Mouse (Mus musculus) liver, postnatal 0 days (tissue): ENCODE results near the gene Efemp2.

Experiments used
- CTCF ChIP-seq: sonication (generic); IDR thresholded peaks from 2 replicates; pipeline ENCODE4 v1.5.1; 2016; ENCODE audit warnings: antibody characterized with exemption, low read depth
- EP300 ChIP-seq: IDR thresholded peaks from 2 replicates; pipeline ENCODE4 v1.6.1; 2016; ENCODE audit warnings: antibody characterized with exemption, low read depth, mild to moderate bottlenecking

DNA sequence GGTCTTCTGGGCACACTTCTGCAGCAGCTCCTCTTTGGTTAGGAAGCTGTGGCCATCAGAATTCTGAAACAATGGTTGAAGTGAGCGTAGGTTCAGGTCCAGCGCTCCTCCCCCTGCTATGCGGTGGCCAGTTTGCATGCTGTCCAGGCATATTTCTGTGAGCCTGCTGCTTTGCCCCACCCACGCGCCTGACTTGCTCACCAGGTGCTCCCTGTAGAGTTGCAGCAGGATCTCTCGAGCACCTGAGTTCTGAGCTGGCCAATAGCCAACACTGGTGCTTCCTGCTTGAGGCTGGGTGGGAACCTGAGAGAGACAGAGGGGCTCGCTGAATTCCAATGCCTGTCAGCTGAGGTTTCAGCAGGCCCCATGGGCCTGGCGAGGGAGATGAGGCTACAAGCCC lies 12.5 kb downstream of the Efemp2 start:
- no peak for TF ChIP-seq CTCF
- TF ChIP-seq EP300: no peak
